Mouse (Mus musculus): ENCODE results near the gene Tmcc3.

Tmcc3 gene

DNA sequence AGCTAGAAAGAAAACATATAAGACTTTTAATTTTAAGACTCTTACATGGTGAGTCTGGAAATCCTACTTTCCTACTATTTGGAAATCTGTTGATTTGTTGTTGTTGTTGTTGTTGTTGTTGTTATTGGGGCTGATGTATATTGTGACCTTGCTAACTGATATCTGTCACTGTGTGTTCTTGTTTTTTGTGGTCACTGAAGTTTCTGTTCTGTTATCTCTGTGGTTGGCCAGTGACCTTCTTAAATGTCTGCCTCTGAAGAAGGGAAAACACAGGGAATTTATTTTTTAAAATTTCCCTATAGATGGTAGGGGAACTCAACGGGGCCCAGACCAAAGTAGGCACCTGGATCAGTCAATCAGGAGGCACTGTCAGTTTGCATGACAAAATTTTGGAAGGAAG, 48.9 kb downstream of the Tmcc3 start:
- CTCF ChIA-PET, result no interaction called here

DNA sequence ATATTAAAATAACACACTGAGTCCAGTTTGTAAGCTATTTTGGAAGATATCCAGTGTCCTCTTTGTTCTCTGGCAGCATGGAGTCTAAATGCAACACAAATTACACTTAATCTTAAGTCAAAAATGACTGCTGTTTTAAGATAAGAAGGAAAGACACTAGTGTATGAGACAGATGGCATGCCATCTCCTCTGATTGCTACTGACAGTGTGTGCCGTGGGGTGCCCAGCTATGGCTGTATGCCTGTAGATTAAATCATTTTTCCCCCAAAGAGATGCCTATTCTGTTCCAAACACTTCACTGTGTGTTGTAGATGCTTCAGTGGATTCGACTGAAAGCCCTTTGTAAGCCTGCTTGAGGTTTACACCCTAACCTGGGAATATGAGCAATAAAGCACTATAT, 59.5 kb downstream of the Tmcc3 start:
- CTCF ChIA-PET, result no interaction called here

DNA sequence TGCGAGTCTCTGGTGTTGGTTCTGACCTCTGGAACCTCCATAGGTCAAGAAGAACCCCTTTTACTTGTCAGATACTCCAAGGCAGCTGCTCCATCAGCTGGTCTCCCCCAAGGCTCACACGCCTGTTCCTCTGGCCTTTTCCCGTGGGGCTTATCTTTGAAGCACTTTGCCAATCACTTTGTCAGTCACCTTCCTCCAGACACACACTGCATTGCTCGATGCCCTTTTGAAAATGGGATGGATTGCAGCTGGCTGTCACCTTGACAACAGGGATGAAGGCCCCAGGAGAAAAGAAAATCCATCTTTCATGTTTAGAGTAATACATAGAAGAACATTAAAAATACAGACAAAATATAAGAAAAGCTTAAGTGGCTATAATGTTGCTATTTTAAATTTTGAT, 65.2 kb downstream of the Tmcc3 start:
- CTCF ChIA-PET, result interaction anchor here (0.6 kb wide), 2 partner anchors 125 to 230 kb away, joined by 4 to 6 read pairs; no protein-coding TSS in a partner anchor

DNA sequence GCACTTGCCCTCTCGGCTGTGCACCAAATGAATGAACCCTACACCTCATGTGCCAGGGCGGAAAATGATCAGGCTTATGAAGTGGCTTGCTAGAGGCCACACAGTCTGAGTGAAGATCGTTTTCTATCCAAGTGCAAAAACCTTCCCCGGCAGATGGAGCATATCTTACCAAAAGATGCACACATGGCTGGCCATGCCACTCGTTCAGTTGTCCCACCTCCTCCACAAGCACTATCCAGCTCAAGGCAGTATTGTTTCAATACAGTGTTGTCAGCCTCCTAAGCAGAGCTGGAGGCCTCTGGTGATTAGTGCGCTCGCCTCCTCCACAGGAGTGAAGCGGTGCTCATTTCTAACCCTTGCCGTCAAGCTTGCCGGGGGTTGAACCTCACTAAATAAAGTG, 66.1 kb downstream of the Tmcc3 start:
- CTCF ChIA-PET, result interaction anchor here (0.8 kb wide), 1 partner anchor 27 kb away, joined by 3 read pairs; no protein-coding TSS in a partner anchor

DNA sequence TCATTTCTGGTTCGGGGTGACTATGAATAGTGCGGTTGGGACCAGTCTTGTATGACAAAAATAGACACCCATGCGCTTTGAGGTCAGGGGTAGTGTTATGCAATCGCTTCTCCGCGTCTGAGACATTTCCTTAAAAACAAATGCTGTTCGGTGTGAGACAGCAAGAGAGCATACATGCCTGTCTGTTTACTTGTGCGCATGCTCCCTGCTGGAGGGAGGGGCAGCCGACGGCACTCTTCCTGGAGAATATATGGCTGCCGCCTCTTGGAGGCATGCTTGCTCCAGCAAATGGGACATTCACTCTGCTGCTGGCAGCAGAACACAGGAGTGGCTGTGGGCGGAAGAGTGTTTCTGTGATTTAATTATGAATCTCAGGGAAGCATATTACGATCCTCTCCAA, 66.6 kb downstream of the Tmcc3 start:
- CTCF ChIA-PET, result interaction anchor here (0.8 kb wide), 1 partner anchor 27 kb away, joined by 3 read pairs; no protein-coding TSS in a partner anchor

DNA sequence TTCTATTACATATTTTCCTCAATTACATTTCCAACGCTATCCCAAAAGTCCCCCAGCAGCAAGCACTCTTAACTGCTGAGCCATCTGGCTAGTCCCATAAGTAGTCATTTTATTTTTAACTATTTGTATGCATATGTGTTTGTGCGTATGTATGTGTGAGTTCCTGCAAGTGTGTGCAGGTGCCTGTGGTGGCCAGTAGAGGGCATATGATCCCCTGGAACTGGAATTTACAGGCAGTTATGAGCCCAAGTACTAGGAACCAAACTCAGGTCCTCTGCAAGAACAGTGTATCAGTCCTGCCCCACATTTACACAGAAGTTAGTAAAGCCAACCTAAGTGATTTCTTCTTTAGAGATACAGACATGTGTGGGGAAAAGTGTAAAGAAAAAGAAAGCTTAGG, 68.3 kb downstream of the Tmcc3 start:
- CTCF ChIA-PET, result no interaction called here

DNA sequence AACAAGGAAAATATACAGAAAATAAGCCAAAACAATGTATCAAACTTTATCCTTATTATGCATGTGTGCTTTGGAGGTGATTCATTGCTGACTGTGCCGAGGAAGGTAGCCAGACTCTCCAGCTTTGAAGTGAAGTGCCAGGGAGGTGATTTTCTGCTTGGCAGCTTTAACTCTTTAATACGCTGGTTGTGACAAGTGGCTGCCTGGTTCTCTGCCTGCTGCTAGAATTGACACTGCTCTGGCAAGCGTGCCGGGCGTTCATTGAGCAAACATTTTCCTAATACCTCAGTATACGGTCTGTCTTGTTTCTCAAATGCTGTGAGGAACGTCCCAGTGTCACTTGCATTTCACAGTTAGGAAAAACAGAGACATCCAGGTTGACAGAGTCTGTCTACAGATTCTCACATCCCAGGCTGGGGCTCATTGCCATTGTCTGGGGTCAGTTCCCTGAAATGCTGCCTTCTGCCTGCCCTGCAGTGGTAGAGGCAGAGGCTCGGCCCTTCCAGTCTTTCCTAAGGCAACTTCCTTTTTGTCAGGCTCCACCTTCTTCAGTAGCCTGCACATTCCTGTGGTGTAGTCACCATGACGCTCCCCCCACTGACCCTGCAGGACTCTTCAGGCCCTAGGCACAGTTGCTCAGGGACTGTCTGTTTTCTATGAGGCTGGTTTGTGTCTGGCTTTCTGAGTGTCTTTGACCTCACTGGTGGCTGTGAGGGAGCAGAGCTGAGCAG, 69.1 kb downstream of the Tmcc3 start:
- CTCF ChIA-PET, result no interaction called here

DNA sequence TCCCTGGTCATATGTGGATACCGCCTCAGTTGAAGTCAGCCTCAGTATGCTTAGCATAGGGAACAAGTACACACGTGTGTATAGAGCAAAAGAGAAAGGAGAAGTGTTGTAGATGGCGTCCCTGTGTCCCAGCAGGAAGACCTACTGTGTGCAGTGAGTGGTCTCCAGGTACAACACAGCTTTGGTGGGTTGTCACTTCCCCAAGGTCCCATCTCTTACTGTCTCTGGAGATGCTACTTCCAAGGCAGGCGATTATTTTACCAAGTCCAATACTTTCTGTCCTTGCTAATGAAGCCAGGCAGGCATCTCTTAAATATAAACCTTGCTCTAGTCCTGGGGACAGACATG, 69.6 kb downstream of the Tmcc3 start:
- CTCF ChIA-PET, result no interaction called here

DNA sequence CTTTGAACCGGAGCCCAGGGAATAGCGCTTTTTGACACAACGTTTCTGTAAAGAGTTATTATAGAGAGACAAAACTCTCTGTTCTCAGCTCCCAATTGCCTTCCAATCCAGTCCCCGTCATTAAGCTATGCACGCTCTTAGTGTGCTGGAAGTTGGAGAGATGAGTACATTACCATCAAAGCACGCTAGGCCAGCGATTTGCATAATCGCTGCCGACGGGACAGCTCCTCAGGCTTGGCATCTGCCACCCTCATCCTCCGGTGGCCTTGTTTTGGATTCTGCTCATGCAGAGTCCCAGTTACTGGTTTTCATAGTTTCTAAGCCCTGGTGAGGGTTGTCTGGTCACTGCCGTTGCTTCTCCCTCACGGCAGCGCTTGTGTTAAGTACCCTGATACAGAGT, 70.9 kb downstream of the Tmcc3 start:
- CTCF ChIA-PET, result no interaction called here

DNA sequence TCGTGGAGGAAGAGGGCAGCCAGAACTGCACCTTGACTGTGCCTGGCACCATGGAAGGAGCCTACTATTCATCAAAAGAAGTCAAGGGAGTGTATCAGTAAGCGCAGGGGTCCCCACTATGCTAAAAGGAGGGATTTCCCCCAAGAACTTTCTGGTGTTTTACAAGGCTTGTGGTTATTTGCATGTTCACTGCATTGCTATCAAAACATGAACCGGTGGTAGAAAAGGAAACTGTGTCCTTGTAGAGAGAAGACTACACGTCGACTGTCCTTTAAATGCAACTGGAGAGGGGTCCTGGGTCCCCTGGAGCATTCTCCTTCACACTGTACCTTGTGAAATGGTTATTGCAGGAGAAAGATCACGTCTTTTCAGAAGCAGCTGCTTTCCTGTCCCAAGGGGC, 71.8 kb downstream of the Tmcc3 start:
- CTCF ChIA-PET, result no interaction called here

DNA sequence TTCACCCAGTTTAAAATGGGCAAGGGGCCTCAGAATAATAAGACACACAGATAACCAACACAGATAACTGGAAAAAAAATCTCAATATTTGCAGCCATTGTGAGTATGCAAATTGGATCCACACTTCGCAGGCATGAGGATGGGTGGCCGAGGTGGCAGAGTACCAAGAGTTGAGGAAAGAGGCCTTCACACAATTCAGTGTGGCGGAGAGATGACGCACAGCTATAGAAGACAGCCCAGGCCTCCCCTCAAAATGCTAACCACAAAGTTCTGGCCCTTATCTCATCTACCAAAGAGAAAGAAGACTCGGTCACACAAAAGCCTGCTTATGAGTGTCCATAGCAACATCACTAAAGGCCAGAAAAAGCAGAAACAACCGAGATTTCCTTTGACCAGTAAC, 77.5 kb downstream of the Tmcc3 start:
- CTCF ChIA-PET, result no interaction called here

DNA sequence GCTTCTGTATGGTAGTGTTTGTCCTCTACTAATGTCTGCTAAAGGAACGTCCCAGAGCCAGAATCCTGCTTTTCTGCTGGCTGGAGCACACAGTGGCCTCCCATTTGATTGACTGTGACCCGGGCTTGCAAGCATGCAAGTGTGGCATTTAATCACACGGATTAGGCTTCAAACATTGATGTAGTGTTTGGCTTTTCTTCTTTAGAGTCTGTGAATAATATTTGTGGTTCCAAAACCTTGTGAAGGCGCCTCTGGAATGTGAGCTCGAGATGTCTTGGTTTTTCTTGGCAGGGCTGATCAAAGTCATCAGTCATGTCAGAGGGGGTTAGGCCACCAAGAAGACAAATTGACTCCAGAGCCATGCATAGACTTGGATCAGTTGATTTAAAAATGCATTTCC, 79.3 kb downstream of the Tmcc3 start:
- CTCF ChIA-PET, result no interaction called here

DNA sequence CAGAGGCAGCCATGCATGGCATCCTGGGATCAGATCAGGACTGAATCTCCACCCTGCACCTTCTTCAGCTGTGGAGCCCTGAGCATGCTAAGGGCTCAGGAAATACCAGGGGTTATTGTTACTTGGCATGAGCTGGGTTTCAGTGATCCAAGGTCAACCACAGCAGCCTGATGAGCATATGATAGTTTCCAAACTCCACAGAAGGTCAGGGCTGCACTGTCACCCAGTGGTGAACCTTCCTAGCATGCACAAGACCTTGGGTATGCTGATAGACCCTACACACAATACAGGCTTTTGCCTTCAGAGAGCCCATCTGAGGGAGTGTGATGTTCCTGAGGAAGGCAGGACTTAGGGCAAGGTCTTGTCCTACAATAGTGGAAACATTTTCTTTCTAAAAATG, 82.5 kb downstream of the Tmcc3 start:
- CTCF ChIA-PET, result interaction anchor here (0.6 kb wide), 1 partner anchor 530 kb away, joined by 6 read pairs; no protein-coding TSS in a partner anchor

DNA sequence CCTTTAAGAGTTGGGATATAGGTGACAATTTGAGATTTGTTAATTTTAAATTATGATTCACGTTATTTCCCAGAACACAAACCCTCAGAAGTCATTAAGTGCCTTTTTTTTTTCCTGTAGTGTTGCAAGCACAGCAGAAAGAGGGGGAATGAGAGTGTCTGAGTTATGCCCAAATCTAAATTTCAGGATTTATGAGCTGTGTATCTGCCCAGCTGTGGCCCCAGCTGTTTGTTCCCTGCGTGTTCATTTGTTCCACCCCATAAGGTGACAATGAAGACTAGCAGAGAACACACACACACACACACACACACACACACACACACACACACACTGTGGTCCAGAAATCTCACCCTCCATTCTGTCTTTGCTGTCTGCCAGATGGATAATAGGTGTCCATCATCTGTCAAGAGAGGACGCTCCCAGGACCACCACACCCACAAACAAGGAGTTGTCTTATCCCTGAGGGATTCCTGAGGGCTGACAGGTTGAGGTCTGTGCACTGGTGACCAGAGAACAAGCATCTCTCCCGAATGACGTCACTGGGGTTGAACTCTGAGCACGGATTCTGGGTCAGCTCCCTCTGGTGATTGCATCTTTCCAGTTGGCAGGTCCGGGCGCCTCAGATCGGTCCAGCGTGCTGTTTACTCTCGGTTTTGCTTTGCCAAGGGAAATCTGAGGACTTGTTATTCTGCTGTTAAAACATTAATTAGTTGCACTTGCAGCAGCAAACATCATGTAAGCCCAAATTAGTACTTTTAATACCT, 86.3 kb downstream of the Tmcc3 start:
- CTCF ChIA-PET, result interaction anchor here (0.6 kb wide), 1 partner anchor 41 kb away, joined by 4 read pairs; no protein-coding TSS in a partner anchor

DNA sequence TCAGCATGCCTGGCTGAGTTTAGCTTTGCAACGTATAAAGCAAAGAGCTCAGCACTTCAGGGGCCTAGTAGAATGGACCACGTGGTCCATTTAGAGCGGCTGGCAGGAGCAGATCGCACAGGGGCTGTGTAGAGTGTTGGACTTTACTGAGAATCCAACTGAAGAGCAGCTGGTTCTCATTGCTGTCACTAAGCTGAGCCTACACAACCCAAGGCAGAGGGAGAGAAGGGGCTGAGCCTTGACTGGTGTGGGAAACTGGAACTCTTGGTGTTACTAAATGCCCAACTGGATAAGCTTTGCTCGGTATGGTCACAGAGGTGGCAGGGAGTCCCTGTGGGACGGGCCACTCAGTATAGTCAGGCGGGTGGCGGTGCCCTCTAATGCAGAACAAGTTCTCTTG, 89.1 kb downstream of the Tmcc3 start:
- CTCF ChIA-PET, result no interaction called here

DNA sequence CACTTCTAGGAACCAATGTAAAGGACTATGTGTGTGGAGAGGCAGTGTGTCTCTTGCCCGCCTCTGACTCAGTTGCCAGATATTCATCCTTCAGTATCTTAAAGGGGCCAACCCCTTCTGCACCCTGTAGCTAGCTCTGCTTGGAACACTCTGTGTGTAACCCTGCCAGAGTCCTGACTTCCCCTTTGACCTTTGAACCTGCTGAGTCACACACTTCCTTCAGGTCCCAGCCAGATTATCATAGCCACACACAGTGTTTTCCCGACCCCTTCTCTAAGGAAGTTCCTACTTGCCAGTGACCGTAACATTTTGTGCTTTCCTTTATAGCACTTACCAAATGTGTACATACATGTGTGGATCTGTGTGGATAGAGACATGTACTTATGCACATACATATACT, 93.7 kb downstream of the Tmcc3 start:
- CTCF ChIA-PET, result interaction anchor here (0.9 kb wide), 1 partner anchor 388 kb away, joined by 4 read pairs; no protein-coding TSS in a partner anchor

DNA sequence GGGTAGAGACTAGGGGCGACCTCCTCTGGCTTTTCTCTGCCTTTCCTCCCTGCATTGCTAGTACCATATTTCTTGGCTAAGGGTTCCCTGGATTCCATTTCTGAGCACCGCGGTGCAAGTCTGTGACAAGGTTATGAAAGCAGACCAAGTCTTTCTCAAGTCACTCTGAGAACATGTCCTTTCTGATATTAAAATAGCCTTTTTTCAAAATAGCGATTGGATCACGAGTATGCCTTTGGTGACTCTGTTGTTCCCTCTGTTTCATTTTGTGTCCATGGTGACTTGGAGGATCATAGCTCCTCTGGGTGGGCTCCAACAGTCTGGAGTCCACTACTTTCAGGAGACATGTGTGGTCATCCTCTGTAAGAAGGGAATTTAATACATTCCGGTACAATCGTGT, 95.1 kb downstream of the Tmcc3 start:
- CTCF ChIA-PET, result no interaction called here

DNA sequence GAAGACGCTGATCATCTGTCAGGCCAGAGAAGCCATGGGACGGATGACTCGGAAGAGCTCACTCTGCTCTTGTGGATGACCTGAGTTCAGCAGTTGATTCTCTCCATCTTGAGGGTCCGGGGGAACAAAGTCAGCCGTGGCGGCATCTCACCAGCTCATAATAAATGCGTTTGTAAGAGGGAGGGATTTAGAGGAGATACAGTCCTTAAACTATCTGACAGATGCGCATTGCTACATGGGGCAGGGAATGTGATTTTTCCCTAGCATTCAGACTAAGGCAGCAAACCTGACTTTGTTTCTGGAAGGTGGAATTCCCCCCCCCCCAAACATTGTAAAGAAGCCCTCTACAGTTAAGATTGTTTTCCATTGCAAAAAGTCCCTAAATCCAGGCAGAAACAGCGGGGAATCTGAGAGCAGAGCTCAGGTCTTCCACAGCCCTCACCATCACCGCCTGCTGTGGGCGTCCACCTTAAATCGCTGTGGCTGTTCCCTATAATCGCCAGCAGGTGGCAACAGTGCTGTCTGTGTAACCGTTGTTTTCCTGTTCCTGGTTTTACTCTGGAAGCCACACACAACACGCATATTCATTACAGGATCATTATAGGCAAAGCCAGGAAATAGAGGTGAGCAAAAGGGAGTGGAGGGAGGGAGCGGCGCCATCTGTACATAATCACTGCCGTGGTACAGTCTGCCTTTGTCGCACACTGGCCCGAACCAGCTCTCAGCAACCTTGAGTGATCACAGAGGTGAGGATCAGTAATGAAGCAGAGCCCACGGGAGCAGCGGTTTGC, 96.8 kb downstream of the Tmcc3 start:
- CTCF ChIA-PET, result interaction anchor here (0.7 to 0.9 kb wide), 3 partner anchors 17 to 240 kb away, joined by 3 to 9 read pairs (median 7); no protein-coding TSS in a partner anchor

DNA sequence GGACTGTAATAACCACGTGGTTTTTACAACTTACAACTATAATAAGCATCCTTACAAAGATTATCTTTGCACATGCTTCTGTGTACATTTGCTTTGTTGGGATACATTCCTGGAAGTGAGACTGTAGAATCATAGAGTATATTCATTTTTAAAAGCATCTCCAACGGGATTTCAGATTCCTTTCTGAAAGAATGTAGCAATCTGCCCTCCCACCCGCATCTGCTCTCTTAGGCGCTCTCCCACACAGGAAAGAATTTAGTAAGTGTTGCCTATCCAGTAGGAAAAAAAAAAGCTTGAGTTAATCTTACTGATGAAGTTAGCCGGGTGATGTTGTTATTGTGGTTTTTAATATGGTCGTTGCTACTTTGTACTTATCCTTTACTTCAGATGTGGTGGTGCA, 97.9 kb downstream of the Tmcc3 start:
- CTCF ChIA-PET, result no interaction called here

DNA sequence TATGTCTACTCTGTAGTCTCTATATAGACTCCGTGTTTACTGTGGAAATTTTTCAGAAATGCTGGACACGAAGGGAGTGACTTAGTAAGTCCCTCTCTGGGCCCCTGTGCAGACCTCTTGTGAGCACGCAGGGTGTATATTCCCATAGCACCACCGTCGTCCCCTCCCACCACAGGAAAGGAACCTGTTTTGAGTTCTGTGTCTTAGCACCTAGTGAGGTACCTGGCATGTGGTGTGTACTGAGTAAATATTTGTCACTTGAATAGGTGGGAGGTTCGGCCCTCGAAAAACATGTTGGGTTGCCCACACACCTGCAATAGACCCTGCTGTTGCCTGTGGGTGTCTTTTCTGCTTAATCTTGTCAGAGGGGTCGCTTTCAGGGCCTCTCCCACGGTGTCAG, 99.8 kb downstream of the Tmcc3 start:
- CTCF ChIA-PET, result no interaction called here

DNA sequence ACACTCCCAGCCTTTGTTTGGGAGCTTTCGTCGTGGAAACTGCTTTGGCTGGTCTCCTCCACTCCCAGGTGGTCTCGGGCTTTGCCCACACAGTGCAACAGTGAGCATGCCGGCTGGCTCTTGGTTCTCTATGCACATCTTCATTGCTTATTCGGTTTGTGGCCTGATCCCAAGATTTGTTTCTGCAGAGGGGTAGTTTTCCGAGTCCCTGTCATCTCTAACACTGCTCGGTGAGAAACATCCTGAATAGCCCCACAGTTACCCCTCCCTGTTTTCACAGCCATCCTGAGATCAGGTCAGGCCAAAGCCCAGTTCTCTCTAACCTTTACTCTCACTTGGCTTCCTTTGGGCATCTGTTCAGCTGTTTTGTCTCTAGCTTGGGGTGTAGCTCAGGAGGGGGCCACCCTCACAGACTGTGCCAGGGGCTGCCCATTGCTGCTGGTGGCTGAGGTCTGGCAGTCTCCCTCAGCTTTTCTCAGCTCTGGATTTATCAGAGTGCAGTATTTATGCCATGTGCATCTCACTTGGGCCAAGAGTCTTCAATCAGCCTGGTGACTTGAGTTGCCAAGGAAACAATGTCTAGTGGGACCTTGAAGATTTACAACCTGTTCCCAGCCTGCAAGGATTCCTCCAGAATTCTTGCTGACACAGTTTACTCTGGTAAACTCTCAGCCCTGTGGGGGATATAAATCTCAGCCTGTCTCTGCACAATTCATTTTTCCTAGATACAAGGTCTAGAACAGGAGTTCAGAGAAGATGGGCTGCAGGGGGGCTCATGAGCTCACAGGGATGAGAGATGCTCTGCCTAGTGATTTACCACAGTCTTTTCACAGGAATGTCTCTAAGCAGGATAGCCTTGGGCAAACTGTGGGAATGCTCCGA, 102.3 kb downstream of the Tmcc3 start:
- CTCF ChIA-PET, result no interaction called here
